Mouse (Mus musculus) cerebellum, adult 2 months (tissue): ENCODE measurements around the gene Kl. TPM values are rescaled to one million over a fixed set of nuclear protein-coding genes. Genes with fewer than 3 reads are reported as not detected.

Source experiments
- DNase-seq, 2 experiments: peaks; one replicate each; pipeline ENCODE4 v3.0.0; 2021
- H3K27ac ChIP-seq: fragments of 200-500 bp; 2 replicates; pipeline ENCODE4 v1.5.1; 2012; ENCODE audit warnings: low read length, control low read depth, inconsistent platforms; ENCODE audit not compliant: insufficient read depth
- H3K27me3 ChIP-seq: fragments of 200-500 bp; 2 replicates; pipeline ENCODE4 v1.6.1; 2012; ENCODE audit warnings: inconsistent platforms, mild to moderate bottlenecking, low read length, moderate library complexity; ENCODE audit not compliant: control insufficient read depth, insufficient read depth
- H3K4me1 ChIP-seq: fragments of 200-500 bp; 2 replicates; pipeline ENCODE4 v1.6.1; 2011; ENCODE audit warnings: low read length; ENCODE audit not compliant: control insufficient read depth, insufficient read depth
- H3K4me3 ChIP-seq: fragments of 200-500 bp; replicated peaks from 2 replicates; pipeline ENCODE3; 2011; ENCODE audit warnings: mild to moderate bottlenecking, low read depth, low read length, control low read depth; ENCODE audit not compliant: insufficient read depth
- CTCF ChIP-seq: fragments of 200-500 bp; IDR thresholded peaks from 2 replicates; pipeline ENCODE4 v1.5.1; 2011; ENCODE audit warnings: low read depth, mild to moderate bottlenecking, control low read depth, low read length, moderate library complexity, borderline replicate concordance; ENCODE audit not compliant: insufficient read depth
- POLR2A ChIP-seq: fragments of 200-500 bp; IDR thresholded peaks from 2 replicates; pipeline ENCODE4 v1.6.1; 2011; ENCODE audit warnings: low read length, control low read depth, borderline replicate concordance; ENCODE audit not compliant: insufficient read depth
- WGBS: fragments of 180-500 bp; shearing (Covaris S2); methylation state at CpG from one replicate; pipeline ENCODE4 v1.1.7; 2018; 5-methylcytosine and 5-hydroxymethylcytosine counted together
- polyA plus RNA-seq: library from polyadenylated mRNA; depleted of rRNA; stranded (reverse); fragments of >200 nt; gene quantifications from 2 replicates; pipeline ENCODE4 v1.2.3, GENCODE M21; 2012

Gene Kl
- polyA plus RNA-seq, 1 experiment: 3.6 TPM

DNA sequence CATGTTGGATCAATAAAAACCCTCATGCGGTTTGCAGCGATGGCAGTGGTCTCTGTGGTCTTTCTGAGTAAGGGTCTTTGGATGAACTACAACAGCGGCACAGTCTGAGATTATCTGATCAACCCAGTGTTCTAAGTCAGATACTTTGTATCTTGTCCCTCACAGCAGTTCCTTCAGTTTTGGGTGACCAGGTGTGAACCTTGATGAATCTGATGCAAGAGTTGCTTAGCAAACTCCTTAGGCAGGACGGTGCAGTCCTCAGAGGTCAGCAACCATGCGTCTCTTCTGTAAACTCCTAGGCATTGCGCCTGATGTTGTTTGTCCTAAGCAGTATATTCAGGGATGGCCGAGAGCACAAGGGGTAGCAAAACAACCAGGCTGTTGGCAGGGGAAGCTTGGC lies 48.7 kb downstream of the Kl start:
- Histone ChIP-seq H3K4me1 (no peaks in the 10 kb centered on the region), H3K4me3 (no peak overlapping the region), H3K27ac (no peak overlapping the region), H3K27me3 (no peaks in the 10 kb centered on the region)
- 97% methylated on average over 7 of the region's 7 CpGs for WGBS
- TF ChIP-seq CTCF (no peak), POLR2A (no peak)
- DNase-seq: no peak

DNA sequence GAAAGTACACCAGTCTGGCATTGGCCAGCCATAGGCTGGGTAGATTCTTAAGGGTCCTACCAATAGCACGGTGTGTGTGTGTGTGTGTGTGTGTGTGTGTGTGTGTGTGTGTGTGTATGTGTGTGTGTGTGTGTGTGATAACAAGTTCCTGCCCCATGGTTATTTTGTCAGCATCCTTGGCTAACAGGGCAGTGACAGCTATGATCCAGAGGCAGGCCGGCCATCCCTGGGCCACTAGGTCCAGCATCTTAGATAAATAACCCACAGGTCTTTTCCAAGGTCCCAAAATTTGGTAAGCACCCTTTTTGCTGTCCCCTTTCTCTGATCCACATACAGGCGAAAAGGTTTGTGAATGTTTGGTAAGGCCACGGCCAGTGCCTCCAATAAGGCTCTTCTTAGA lies 49.6 kb downstream of the Kl start:
- Histone ChIP-seq H3K27ac (no peak overlapping the region), H3K27me3 (no peaks in the 10 kb centered on the region), H3K4me3 (no peak overlapping the region), H3K4me1 (no peaks in the 10 kb centered on the region)
- WGBS: 95% methylated on average over 4 of the region's 4 CpGs
- TF ChIP-seq POLR2A (no peak), CTCF (no peak)
- no peak for DNase-seq

DNA sequence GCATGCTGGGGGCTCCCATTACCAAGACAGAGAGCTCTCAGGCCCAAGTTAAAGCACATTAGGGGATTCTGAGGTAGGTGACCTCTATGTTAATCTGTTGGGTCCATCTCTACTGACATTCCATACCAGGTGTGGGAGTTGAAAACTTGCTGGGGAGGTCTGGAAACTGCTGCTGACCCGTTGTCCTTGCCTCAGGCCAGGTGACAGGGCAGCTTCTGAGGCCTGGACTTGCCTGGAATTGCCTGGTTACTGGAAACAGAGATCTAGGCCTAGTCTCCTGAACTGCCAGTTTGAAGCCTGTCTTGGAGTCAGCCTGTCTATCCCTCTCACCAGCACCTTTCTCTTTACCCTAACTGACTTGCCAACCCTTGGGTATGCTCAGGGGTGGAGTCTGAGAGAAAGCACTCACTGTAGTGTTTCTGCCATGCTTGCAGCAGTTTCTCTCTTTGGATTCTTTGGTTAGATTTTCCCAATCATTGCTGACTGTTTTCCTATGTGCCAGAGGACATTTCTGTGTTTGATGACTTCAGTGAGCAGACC lies 51.9 kb downstream of the Kl start:
- Histone ChIP-seq H3K27me3 (no peaks in the 10 kb centered on the region), H3K4me3 (no peak overlapping the region), H3K4me1 (no peaks in the 10 kb centered on the region), H3K27ac (no peak overlapping the region)
- TF ChIP-seq POLR2A (no peak), CTCF (no peak)
- 79% methylated on average over 1 of the region's 1 CpGs for WGBS
- DNase-seq: no peak

DNA sequence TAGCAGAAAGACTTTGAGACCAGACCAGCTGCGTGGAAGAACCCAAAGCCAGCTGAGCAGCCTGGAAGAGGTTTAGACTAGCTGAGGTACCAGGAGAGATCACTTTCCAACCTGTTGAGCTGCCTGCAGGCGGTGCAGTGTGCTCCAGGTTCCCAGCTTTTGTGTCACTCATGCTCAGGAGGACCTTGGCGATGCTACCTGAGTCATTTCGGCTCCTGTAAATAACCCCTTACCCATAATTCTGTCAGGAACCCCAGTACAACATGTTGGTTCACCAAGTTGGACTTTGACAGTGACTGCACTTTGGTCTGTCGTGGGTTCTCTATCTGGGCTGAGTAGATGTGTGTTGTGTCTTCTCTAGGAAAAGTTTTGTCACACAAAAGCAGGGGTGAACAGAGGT lies 66.0 kb downstream of the Kl start:
- TF ChIP-seq POLR2A: no peak
- no peak for TF ChIP-seq CTCF
- Histone ChIP-seq H3K27ac (no peak overlapping the region), H3K27me3 (no peaks in the 10 kb centered on the region), H3K4me3 (no peak overlapping the region), H3K4me1 (peaks cover 3% of the 10 kb centered on the region)
- WGBS: 83% methylated on average over 5 of the region's 5 CpGs
- no peak for DNase-seq

DNA sequence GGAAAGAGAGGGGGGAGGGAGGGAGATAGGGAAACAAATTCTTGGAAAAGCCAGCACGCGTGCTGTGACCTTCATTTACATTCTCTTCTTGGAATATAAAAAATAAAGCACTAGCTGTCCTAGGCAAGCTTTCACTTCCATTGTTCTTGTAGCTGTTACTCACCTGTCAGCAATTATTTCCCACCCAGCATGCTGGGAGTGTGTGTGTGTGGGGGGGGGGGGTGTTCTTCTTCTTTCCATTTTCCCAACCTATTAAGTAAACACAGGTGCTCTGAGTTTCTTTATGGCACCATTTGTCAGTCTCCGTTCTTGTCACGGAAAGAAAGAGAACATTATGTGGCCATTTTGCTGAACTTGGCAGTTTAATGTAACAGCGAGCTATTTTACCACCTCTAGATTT lies 66.6 kb downstream of the Kl start:
- TF ChIP-seq POLR2A (no peak), CTCF (no peak)
- Histone ChIP-seq H3K27me3 (no peaks in the 10 kb centered on the region), H3K27ac (no peak overlapping the region), H3K4me1 (peaks cover 3% of the 10 kb centered on the region), H3K4me3 (no peak overlapping the region)
- WGBS: 89% methylated on average over 5 of the region's 5 CpGs
- DNase-seq: no peak

DNA sequence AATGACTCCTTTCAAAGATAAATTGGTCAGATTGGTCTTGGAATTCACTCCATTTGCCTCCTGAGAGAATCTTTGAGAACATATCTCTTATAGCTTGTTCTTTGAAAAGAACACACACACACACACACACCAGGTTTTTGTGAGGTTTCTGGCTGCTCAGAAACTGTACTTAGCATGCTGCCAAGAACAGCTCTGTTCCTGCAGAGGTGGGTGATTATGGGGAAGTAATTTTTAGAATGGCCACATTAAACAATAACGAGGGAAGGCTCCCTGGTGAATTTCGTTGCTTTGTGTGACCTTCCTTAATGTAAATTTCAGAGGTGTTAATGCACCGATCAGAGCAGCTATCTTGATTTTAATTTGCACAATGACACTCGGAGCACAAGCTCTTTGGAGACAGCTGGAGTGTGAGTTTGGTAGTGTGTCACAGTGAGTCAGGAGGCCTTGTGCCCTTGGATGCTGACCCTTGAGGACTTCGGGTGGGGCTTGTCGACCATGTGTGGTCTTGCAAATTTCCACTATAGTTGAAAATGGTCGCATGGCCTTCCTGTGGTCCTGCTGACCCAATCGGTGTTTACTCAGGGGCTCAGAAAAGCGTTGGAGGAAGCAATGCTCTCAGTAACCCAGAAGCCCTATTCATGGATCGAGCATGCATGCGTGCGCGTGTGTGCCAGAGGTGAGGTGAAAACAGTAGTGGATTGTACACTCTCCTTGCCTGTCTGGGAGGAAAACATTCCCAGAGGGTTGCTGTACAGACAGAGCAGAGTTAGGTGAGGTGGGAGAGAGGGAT lies 67.8 kb downstream of the Kl start:
- H3K4me3 ChIP-seq: no peak overlapping the region
- H3K4me1 ChIP-seq: peaks cover 3% of the 10 kb centered on the region
- H3K27ac ChIP-seq: no peak overlapping the region
- no peak for TF ChIP-seq CTCF
- no peak for TF ChIP-seq POLR2A
- 82% methylated on average over 13 of the region's 13 CpGs for WGBS
- H3K27me3 ChIP-seq: no peaks in the 10 kb centered on the region
- DNase-seq: no peak

DNA sequence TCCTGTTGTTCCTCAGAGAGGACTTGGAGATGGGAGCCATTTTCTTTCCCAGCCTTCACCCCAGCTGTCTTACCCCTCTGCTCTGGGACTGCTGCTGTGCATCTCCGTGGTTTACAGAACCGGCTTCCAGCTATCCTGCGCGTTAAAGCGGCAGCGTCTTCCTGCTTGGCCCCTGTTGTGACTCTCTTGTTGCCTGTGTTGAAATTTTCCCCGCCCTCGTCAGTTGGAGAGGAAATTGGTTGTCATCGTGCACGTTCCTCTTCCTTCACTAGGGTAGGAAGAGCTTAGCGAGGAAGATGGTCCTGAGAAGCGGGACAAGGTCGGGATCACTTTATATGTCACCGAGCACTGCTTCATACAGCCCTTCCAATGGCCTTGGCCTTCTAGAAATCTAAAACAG lies 68.4 kb downstream of the Kl start:
- DNase-seq: no peak
- WGBS: 84% methylated on average over 14 of the region's 14 CpGs
- Histone ChIP-seq H3K4me3 (no peak overlapping the region), H3K27ac (no peak overlapping the region), H3K27me3 (no peaks in the 10 kb centered on the region), H3K4me1 (peaks cover 3% of the 10 kb centered on the region)
- TF ChIP-seq POLR2A (no peak), CTCF (no peak)

DNA sequence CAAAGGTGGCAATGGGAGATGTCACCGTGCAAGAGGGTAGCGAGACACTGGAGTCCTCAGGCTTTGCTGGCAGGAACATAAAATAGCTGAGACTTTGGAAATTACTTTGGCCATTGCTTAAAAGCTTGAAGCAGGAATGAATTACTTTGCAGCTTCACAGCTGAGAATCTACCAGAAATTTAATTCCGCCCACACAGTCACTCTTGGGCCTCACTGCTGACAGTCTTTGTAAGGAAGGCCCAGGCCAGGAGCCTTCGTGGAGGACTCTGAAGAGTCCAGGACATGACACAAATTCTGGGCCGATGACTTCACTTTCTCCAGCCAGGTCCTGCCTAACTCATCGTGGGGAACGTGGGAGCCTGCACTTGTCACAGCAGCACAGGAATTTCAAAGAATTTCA lies 69.6 kb downstream of the Kl start:
- no peak overlapping the region for H3K4me3 ChIP-seq
- no peaks in the 10 kb centered on the region for H3K27me3 ChIP-seq
- WGBS: 92% methylated on average over 7 of the region's 7 CpGs
- H3K4me1 ChIP-seq: peaks cover 3% of the 10 kb centered on the region
- no peak overlapping the region for H3K27ac ChIP-seq
- DNase-seq: no peak
- no peak for TF ChIP-seq POLR2A
- no peak for TF ChIP-seq CTCF
